Mouse (Mus musculus) heart, embryonic 10.5 days (tissue): ENCODE data around the gene Glod4. TPM values are rescaled to one million over a fixed set of nuclear protein-coding genes. Genes with fewer than 3 reads are reported as not detected.

Experiments
- DNase-seq: peaks from one replicate; pipeline ENCODE4 v3.0.0-alpha.2; 2017; ENCODE audit warnings: low spot score
- H3K27ac ChIP-seq: fragments of 300-500 bp; sonication (generic); 2 replicates; pipeline ENCODE4 v1.5.1; 2016; ENCODE audit warnings: mild to moderate bottlenecking
- H3K27me3 ChIP-seq: fragments of 300-500 bp; sonication (generic); 2 replicates; pipeline ENCODE4 v1.6.1; 2016; ENCODE audit warnings: mild to moderate bottlenecking; ENCODE audit not compliant: poor library complexity, insufficient read depth, severe bottlenecking
- H3K36me3 ChIP-seq: fragments of 300-500 bp; sonication (generic); 2 replicates; pipeline ENCODE4 v1.6.1; 2016; ENCODE audit warnings: mild to moderate bottlenecking, moderate library complexity
- H3K4me1 ChIP-seq: fragments of 300-500 bp; sonication (generic); 2 replicates; pipeline ENCODE4 v1.6.1; 2016; ENCODE audit warnings: mild to moderate bottlenecking
- H3K4me3 ChIP-seq: fragments of 300-500 bp; sonication (generic); 2 replicates; pipeline ENCODE4 v1.5.1; 2016; ENCODE audit warnings: mild to moderate bottlenecking, moderate library complexity
- H3K9me3 ChIP-seq: fragments of 300-500 bp; sonication (generic); 2 replicates; pipeline ENCODE4 v1.6.1; 2016; ENCODE audit warnings: mild to moderate bottlenecking, moderate library complexity
- WGBS: fragments of 180-500 bp; shearing (Covaris S2); methylation state at CpG from one replicate; pipeline ENCODE4 v1.1.7; 2016; 5-methylcytosine and 5-hydroxymethylcytosine counted together
- polyA plus RNA-seq: library from polyadenylated mRNA; unstranded; fragments of >200 nt; fragmentation: Nextera tagmentation; extraction: Ambion mirVana; gene quantifications from 2 replicates; pipeline ENCODE4 v1.2.1, GENCODE M21; 2016

The Glod4 gene
- polyA plus RNA-seq, 1 experiment from 2014 or later, result 135 TPM

GRCm38 (mm10) chr11:76179495-76180145, 63.9 kb downstream of the Glod4 start, which contains the start of the genes Vps53 and Fam57a:
Gene Vps53, minus strand, starts transcription at chr11:76179647.
Gene Fam57a, plus strand, starts transcription at chr11:76179671.
- peaks cover 5% of the 10 kb centered on the region; the same call in 1 of the 2 replicates for H3K36me3 ChIP-seq
- WGBS, result under 1% methylated on average over 37 of the region's 37 CpGs
- peak; percentile 94 for DNase-seq
- H3K9me3 ChIP-seq, result no peaks in the 10 kb centered on the region
- no peaks in the 10 kb centered on the region for H3K27me3 ChIP-seq
- peak within 1 kb of the TSS; percentile 81 for H3K4me3 ChIP-seq
- H3K27ac ChIP-seq, result peak within 1 kb of the TSS; percentile 86
- H3K4me1 ChIP-seq, result peaks cover 7% of the 10 kb centered on the region

- Histone ChIP-seq H3K4me1 (peaks cover 7% of the 10 kb centered on the region), H3K9me3 (no peaks in the 10 kb centered on the region), H3K27ac (peak overlapping the region; percentile 86), H3K36me3 (peaks cover 5% of the 10 kb centered on the region; the same call in 1 of the 2 replicates), H3K4me3 (peak overlapping the region; percentile 81), H3K27me3 (no peaks in the 10 kb centered on the region)
- DNase-seq, result peak; percentile 75
- WGBS, result 2% methylated on average over 28 of the region's 28 CpGs
Measured at GRCm38 (mm10) chr11:76178726-76179494, 64.6 kb downstream of the Glod4 start.

GRCm38 (mm10) chr11:76170207-76170606, 73.3 kb downstream of the Glod4 start:
- Histone ChIP-seq H3K4me3 (no peak overlapping the region), H3K27ac (no peak overlapping the region), H3K36me3 (peaks cover 22% of the 10 kb centered on the region), H3K27me3 (no peaks in the 10 kb centered on the region), H3K9me3 (no peaks in the 10 kb centered on the region), H3K4me1 (no peaks in the 10 kb centered on the region)
- DNase-seq, result no peak
- 77% methylated on average over 5 of the region's 5 CpGs for WGBS

- no peak for DNase-seq
- Histone ChIP-seq H3K27me3 (no peaks in the 10 kb centered on the region), H3K9me3 (no peaks in the 10 kb centered on the region), H3K4me1 (no peaks in the 10 kb centered on the region), H3K36me3 (peaks cover 22% of the 10 kb centered on the region), H3K4me3 (no peak overlapping the region), H3K27ac (no peak overlapping the region)
- WGBS, result 86% methylated on average over 3 of the region's 3 CpGs
Measured at GRCm38 (mm10) chr11:76168976-76169375, 74.5 kb downstream of the Glod4 start.

- no peaks in the 10 kb centered on the region for H3K4me1 ChIP-seq
- H3K36me3 ChIP-seq, result peaks cover 18% of the 10 kb centered on the region
- H3K4me3 ChIP-seq, result no peak overlapping the region
- no peaks in the 10 kb centered on the region for H3K27me3 ChIP-seq
- H3K9me3 ChIP-seq, result no peaks in the 10 kb centered on the region
- H3K27ac ChIP-seq, result no peak overlapping the region
- 36% methylated on average over 5 of the region's 5 CpGs for WGBS
- no peak for DNase-seq
Measured at GRCm38 (mm10) chr11:76167079-76167765, 76.3 kb downstream of the Glod4 start.

- Histone ChIP-seq H3K9me3 (no peaks in the 10 kb centered on the region), H3K4me1 (no peaks in the 10 kb centered on the region), H3K27me3 (no peaks in the 10 kb centered on the region), H3K4me3 (no peak overlapping the region), H3K36me3 (peaks cover 14% of the 10 kb centered on the region), H3K27ac (no peak overlapping the region)
- 94% methylated on average over 4 of the region's 4 CpGs for WGBS
- DNase-seq, result no peak
Measured at GRCm38 (mm10) chr11:76166657-76167056, 76.9 kb downstream of the Glod4 start.

GRCm38 (mm10) chr11:76160251-76160650, 83.3 kb downstream of the Glod4 start:
- Histone ChIP-seq H3K36me3 (peaks cover 29% of the 10 kb centered on the region), H3K27ac (no peak overlapping the region), H3K4me3 (no peak overlapping the region), H3K4me1 (0 out of 2 replicates have a peak, but pooled peaks cover 4% of the 10 kb centered on the region), H3K27me3 (no peaks in the 10 kb centered on the region), H3K9me3 (no peaks in the 10 kb centered on the region)
- WGBS, result 56% methylated on average over 6 of the region's 6 CpGs
- no peak for DNase-seq

GRCm38 (mm10) chr11:76158375-76158774, 85.2 kb downstream of the Glod4 start:
- DNase-seq, result no peak
- Histone ChIP-seq H3K27me3 (no peaks in the 10 kb centered on the region), H3K4me1 (0 out of 2 replicates have a peak, but pooled peaks cover 4% of the 10 kb centered on the region), H3K4me3 (no peak overlapping the region), H3K36me3 (peaks cover 40% of the 10 kb centered on the region), H3K9me3 (no peaks in the 10 kb centered on the region), H3K27ac (no peak overlapping the region)
- 89% methylated on average over 2 of the region's 2 CpGs for WGBS

- H3K27me3 ChIP-seq, result no peaks in the 10 kb centered on the region
- H3K9me3 ChIP-seq, result no peaks in the 10 kb centered on the region
- DNase-seq, result no peak
- 84% methylated on average over 2 of the region's 2 CpGs for WGBS
- no peak overlapping the region for H3K27ac ChIP-seq
- H3K4me3 ChIP-seq, result no peak overlapping the region
- 0 out of 2 replicates have a peak, but pooled peaks cover 2% of the 10 kb centered on the region for H3K4me1 ChIP-seq
- H3K36me3 ChIP-seq, result peaks cover 34% of the 10 kb centered on the region
Measured at GRCm38 (mm10) chr11:76154861-76155260, 88.7 kb downstream of the Glod4 start.

GRCm38 (mm10) chr11:76154200-76154599, 89.3 kb downstream of the Glod4 start:
- WGBS, result 91% methylated on average over 2 of the region's 2 CpGs
- no peak overlapping the region for H3K4me3 ChIP-seq

GRCm38 (mm10) chr11:76153236-76153951, 90.1 kb downstream of the Glod4 start:
- DNase-seq, result no peak
- H3K36me3 ChIP-seq, result peaks cover 26% of the 10 kb centered on the region
- no peaks in the 10 kb centered on the region for H3K9me3 ChIP-seq
- no peak overlapping the region for H3K4me3 ChIP-seq
- H3K27me3 ChIP-seq, result no peaks in the 10 kb centered on the region
- no peak overlapping the region for H3K27ac ChIP-seq
- peaks cover 4% of the 10 kb centered on the region for H3K4me1 ChIP-seq
- 89% methylated on average over 5 of the region's 5 CpGs for WGBS

More at GRCm38 (mm10) chr11:76154200-76154599, 89.3 kb downstream of the Glod4 start:
- H3K27me3 ChIP-seq, result no peaks in the 10 kb centered on the region
- no peak overlapping the region for H3K27ac ChIP-seq
- H3K36me3 ChIP-seq, result peaks cover 28% of the 10 kb centered on the region
- H3K4me1 ChIP-seq, result no peaks in the 10 kb centered on the region
- DNase-seq, result no peak
- no peaks in the 10 kb centered on the region for H3K9me3 ChIP-seq

GRCm38 (mm10) chr11:76150980-76151379, 92.5 kb downstream of the Glod4 start:
- 60% methylated on average over 4 of the region's 4 CpGs for WGBS
- DNase-seq, result no peak
- Histone ChIP-seq H3K27ac (no peak overlapping the region), H3K4me3 (no peak overlapping the region), H3K27me3 (no peaks in the 10 kb centered on the region), H3K36me3 (peaks cover 22% of the 10 kb centered on the region), H3K4me1 (peaks cover 20% of the 10 kb centered on the region), H3K9me3 (no peaks in the 10 kb centered on the region)
